Mouse (Mus musculus): ENCODE measurements at regions not wholly inside any gene's neighbourhood (a gene's known extent, or its start where the extent isn't known, plus 50 kb on each side); places are given as distances from the start of the nearest gene placed in this dataset.

DNA sequence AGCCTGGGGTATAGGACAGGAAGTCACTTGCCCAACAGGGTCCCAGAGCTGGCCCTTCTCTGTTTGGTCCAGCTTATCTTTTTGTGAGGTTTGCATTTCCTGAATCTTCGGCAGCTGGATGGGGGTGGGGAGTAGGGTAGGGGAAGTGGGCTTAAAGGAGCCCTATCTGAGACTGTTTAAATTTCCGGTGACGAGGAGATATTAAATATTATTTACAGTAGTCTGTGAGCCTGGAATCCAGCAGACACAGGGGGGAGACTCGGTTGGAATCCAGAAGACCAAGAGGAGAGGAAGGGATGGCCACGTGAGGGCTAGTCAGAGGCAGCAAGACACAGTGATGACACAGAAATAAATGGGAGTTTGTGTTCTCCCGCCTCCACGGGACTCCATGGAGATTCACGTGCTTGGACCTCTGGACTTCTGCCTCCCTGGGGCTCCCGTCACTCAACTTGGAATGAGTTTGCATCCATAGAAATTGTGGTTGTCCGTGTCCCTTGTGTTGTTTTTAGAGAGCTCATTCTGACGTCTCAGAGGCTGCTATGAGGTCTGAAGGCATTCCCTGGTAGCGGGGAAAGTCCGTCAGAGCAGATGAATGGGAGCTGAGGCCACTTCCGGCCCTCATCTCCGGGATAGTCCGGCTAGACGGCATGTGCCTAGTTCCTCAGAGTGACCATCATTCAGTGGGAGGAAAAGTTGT is 73.2 kb upstream of the Mrps10 start:
- DNase-seq (ENCODE audit: extremely low read depth), result no peak
- dilution Hi-C loops (cut with MboI; ENCODE audit: extremely low pct_ligation_motif_present, extremely low pct_unique_long_range_greater_than_20kb, low sequenced_read_pairs), result no loop called here
- Histone ChIP-seq H3K4me1 (ENCODE audit: control insufficient read depth in 1 of 2, insufficient read depth in 2 of 2) (peaks cover 0 to 33% of the 10 kb centered on the region in 2 experiments; a peak in 3 of 4 replicates), H3K4me3 (replicated peaks in 1 of 3; ENCODE audit: low read depth in 2 of 3, low read length in 2 of 3, poor library complexity in 1 of 3) (no peak overlapping the region), H3K79me2 (replicated peaks; ENCODE audit: control insufficient read depth, extremely low read depth, insufficient read depth, poor library complexity, severe bottlenecking) (no peaks in the 10 kb centered on the region), H3K27me3 (replicated peaks) (no peaks in the 10 kb centered on the region), H3K36me3 (replicated peaks in 1 of 2; ENCODE audit: control insufficient read depth in 1 of 2, insufficient read depth in 1 of 2, low read length in 1 of 2) (no peaks in the 10 kb centered on the region), H3K9ac (ENCODE audit: insufficient read depth, low read depth) (no peak overlapping the region), H3K4me2 (ENCODE audit: insufficient read depth, low read depth, poor library complexity, severe bottlenecking) (no peak overlapping the region), H3K9me3 (replicated peaks; ENCODE audit: low read length) (no peaks in the 10 kb centered on the region), H3K27ac (ENCODE audit: insufficient read depth, low read depth) (no peak overlapping the region)
- in situ Hi-C loops (cut with MboI; ENCODE audit: low pct_ligation_motif_present, low pct_unique_long_range_greater_than_20kb, low sequenced_read_pairs), result no loop called here
- TF ChIP-seq ELF1 (IDR thresholded peaks at IDR 0.05; ENCODE audit: low read depth, low read length) (no peak), E2F4 (IDR thresholded peaks at IDR 0.05; ENCODE audit: insufficient replicate concordance, low read depth, low read length) (no peak), UBTF (IDR thresholded peaks at IDR 0.05; ENCODE audit: low read depth, low read length) (no peak), CHD2 (IDR thresholded peaks at IDR 0.05; ENCODE audit: low read length) (no peak)

DNA sequence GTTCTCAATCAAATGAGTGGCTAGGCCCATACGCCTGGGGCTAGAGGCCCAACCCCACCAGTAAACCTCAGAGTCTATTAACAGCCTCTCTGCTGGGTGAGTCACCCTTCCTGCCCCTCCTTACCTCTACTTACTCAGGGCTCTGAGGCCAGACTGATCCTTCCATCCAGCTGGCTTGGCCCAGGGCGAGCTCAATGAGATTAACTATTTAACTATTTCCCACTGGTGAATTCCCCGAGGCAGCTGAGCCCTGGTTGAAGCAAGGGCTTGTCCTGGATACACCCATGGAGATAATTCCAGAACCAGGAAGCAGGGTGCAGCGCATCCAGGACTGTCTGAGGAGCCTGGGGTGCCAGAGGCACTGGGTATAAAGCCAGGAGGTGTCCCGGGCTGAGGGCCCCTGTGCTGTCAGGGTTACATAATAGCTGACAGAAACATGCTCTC is 74.6 kb upstream of the Mrps10 start:
- no peak overlapping the region for H3K4me3 ChIP-seq (replicated peaks in 1 of 3; ENCODE audit: low read depth in 2 of 3, low read length in 2 of 3, poor library complexity in 1 of 3)
- in situ Hi-C loops (cut with MboI; ENCODE audit: low pct_ligation_motif_present, low pct_unique_long_range_greater_than_20kb, low sequenced_read_pairs) (no loop called here), dilution Hi-C loops (cut with MboI; ENCODE audit: extremely low pct_ligation_motif_present, extremely low pct_unique_long_range_greater_than_20kb, low sequenced_read_pairs) (no loop called here)
- no peak overlapping the region for H3K27ac ChIP-seq (ENCODE audit: insufficient read depth, low read depth)
- peak; percentile 75 for DNase-seq (ENCODE audit: extremely low read depth)
- no peaks in the 10 kb centered on the region for H3K79me2 ChIP-seq (replicated peaks; ENCODE audit: control insufficient read depth, extremely low read depth, insufficient read depth, poor library complexity, severe bottlenecking)
- no peaks in the 10 kb centered on the region for H3K9me3 ChIP-seq (replicated peaks; ENCODE audit: low read length)
- H3K4me1 ChIP-seq (ENCODE audit: control insufficient read depth in 1 of 2, insufficient read depth in 2 of 2), result peaks cover 0 to 33% of the 10 kb centered on the region in 2 experiments; a peak in 3 of 4 replicates
- H3K27me3 ChIP-seq (replicated peaks), result no peaks in the 10 kb centered on the region
- no peaks in the 10 kb centered on the region for H3K36me3 ChIP-seq (replicated peaks in 1 of 2; ENCODE audit: control insufficient read depth in 1 of 2, insufficient read depth in 1 of 2, low read length in 1 of 2)
- no peak overlapping the region for H3K4me2 ChIP-seq (ENCODE audit: insufficient read depth, low read depth, poor library complexity, severe bottlenecking)
- no peak overlapping the region for H3K9ac ChIP-seq (ENCODE audit: insufficient read depth, low read depth)
- TF ChIP-seq MAZ (IDR thresholded peaks at IDR 0.05; ENCODE audit: low read depth, low read length) (no peak), HCFC1 (IDR thresholded peaks at IDR 0.05; ENCODE audit: low read depth, low read length) (no peak), POLR2A (IDR thresholded peaks at IDR 0.05; ENCODE audit: low read depth, low read length) (no peak), TBP (conservative IDR thresholded peaks at IDR 0.05; ENCODE audit: low read depth, low read length) (no peak), CTCF (conservative IDR thresholded peaks at IDR 0.05 in 1 of 2, IDR thresholded peaks at IDR 0.05 in 1 of 2; ENCODE audit: low read depth in 2 of 2, low read length in 2 of 2) (no peak), MAX (IDR thresholded peaks at IDR 0.05; ENCODE audit: low read length) (no peak)

DNA sequence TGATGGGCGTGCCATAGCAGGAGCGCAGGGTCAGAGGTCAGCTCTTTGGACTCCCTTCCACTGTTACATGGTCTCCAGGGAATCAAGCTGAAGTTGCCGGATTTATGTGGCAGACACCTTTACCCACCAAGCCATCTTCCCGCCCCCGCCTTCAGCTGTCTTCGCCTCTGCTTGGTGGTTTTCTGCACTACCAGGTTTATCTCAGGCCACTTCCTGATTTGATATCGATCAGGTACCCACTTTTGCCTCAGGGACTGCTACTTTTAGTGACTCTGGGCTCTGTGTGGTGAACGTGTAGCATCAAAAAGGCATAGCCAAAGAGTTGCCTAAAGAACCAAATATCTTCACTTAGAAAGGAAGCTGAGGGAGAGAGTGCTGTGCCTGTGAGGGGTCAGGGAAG is 75.5 kb upstream of the Mrps10 start:
- H3K4me1 ChIP-seq (ENCODE audit: control insufficient read depth in 1 of 2, insufficient read depth in 2 of 2), result peaks cover 0 to 33% of the 10 kb centered on the region in 2 experiments; a peak in 3 of 4 replicates
- no peak overlapping the region for H3K9ac ChIP-seq (ENCODE audit: insufficient read depth, low read depth)
- no peaks in the 10 kb centered on the region for H3K27me3 ChIP-seq (replicated peaks)
- in situ Hi-C loops (cut with MboI; ENCODE audit: low pct_ligation_motif_present, low pct_unique_long_range_greater_than_20kb, low sequenced_read_pairs) (no loop called here), dilution Hi-C loops (cut with MboI; ENCODE audit: extremely low pct_ligation_motif_present, extremely low pct_unique_long_range_greater_than_20kb, low sequenced_read_pairs) (no loop called here)
- H3K36me3 ChIP-seq (replicated peaks in 1 of 2; ENCODE audit: control insufficient read depth in 1 of 2, insufficient read depth in 1 of 2, low read length in 1 of 2), result no peaks in the 10 kb centered on the region
- H3K4me3 ChIP-seq (replicated peaks in 1 of 3; ENCODE audit: low read depth in 2 of 3, low read length in 2 of 3, poor library complexity in 1 of 3), result no peak overlapping the region
- DNase-seq (ENCODE audit: extremely low read depth), result peak; percentile 42
- no peaks in the 10 kb centered on the region for H3K79me2 ChIP-seq (replicated peaks; ENCODE audit: control insufficient read depth, extremely low read depth, insufficient read depth, poor library complexity, severe bottlenecking)
- H3K4me2 ChIP-seq (ENCODE audit: insufficient read depth, low read depth, poor library complexity, severe bottlenecking), result no peak overlapping the region
- TF ChIP-seq NELFE (IDR thresholded peaks at IDR 0.05; ENCODE audit: low read depth, low read length) (no peak), E2F4 (IDR thresholded peaks at IDR 0.05; ENCODE audit: insufficient replicate concordance, low read depth, low read length) (no peak), KAT2A (IDR thresholded peaks at IDR 0.05; ENCODE audit: insufficient replicate concordance, low read length) (no peak), MXI1 (IDR thresholded peaks at IDR 0.05; ENCODE audit: low read depth, low read length) (no peak), ELF1 (IDR thresholded peaks at IDR 0.05; ENCODE audit: low read depth, low read length) (no peak), RCOR1 (conservative IDR thresholded peaks at IDR 0.05; ENCODE audit: low read depth, low read length) (no peak), ZC3H11A (IDR thresholded peaks at IDR 0.05; ENCODE audit: low read depth, low read length) (no peak), EP300 (IDR thresholded peaks at IDR 0.05; ENCODE audit: low read length) (no peak), HCFC1 (IDR thresholded peaks at IDR 0.05; ENCODE audit: low read depth, low read length) (no peak), ZNF384 (IDR thresholded peaks at IDR 0.05; ENCODE audit: low read depth, low read length) (no peak), SMC3 (IDR thresholded peaks at IDR 0.05; ENCODE audit: low read depth, low read length) (no peak), CHD2 (IDR thresholded peaks at IDR 0.05; ENCODE audit: low read length) (no peak), POLR2A (IDR thresholded peaks at IDR 0.05; ENCODE audit: low read depth, low read length) (no peak), JUN (IDR thresholded peaks at IDR 0.05; ENCODE audit: insufficient read depth, low read depth, low read length) (no peak), MAFK (IDR thresholded peaks at IDR 0.05; ENCODE audit: insufficient replicate concordance, low read length) (no peak), MYC (IDR thresholded peaks at IDR 0.05; ENCODE audit: low read depth, low read length) (no peak), ETS1 (conservative IDR thresholded peaks at IDR 0.05; ENCODE audit: low read depth, low read length) (no peak)
- H3K27ac ChIP-seq (ENCODE audit: insufficient read depth, low read depth), result no peak overlapping the region
- H3K9me3 ChIP-seq (replicated peaks; ENCODE audit: low read length), result no peaks in the 10 kb centered on the region

Data from CH12.LX (cell line).